Mouse (Mus musculus) midbrain, postnatal 0 days (tissue): Measurements from ENCODE around the gene Tbc1d2b. TPM values are rescaled to one million over a fixed set of nuclear protein-coding genes. Genes with fewer than 3 reads are reported as not detected.

Source experiments
- ATAC-seq: fragments of 200-750 bp; cut with Nextera tagmentation; 2 replicates; pipeline ENCODE4 v1.8.0; 2017; ENCODE audit warnings: moderate number of reproducible peaks, mild to moderate bottlenecking, moderate TSS enrichment, moderate library complexity; ENCODE audit not compliant: low FRiP score
- DNase-seq: peaks from one replicate; pipeline ENCODE4 v3.0.0-alpha.2; 2015; ENCODE audit warnings: low spot score
- H3K27ac ChIP-seq: fragments of 300-500 bp; sonication (generic); 2 replicates; pipeline ENCODE4 v1.5.1; 2014; ENCODE audit warnings: low read depth, mild to moderate bottlenecking, low read length, mixed read lengths
- H3K27me3 ChIP-seq: fragments of 300-500 bp; sonication (generic); 2 replicates; pipeline ENCODE4 v1.6.1; 2014; ENCODE audit warnings: low read length, control low read depth, mixed read lengths; ENCODE audit not compliant: insufficient read depth
- H3K36me3 ChIP-seq: fragments of 300-500 bp; sonication (generic); 2 replicates; pipeline ENCODE4 v1.6.1; 2014; ENCODE audit warnings: low read length, control low read depth, mixed read lengths; ENCODE audit not compliant: insufficient read depth
- H3K4me1 ChIP-seq: fragments of 300-500 bp; sonication (generic); 2 replicates; pipeline ENCODE4 v1.6.1; 2014; ENCODE audit warnings: mild to moderate bottlenecking, control low read depth, antibody characterized with exemption, low read length, mixed read lengths; ENCODE audit not compliant: insufficient read depth
- H3K4me2 ChIP-seq: fragments of 300-500 bp; sonication (generic); 2 replicates; pipeline ENCODE4 v1.6.1; 2014; ENCODE audit warnings: low read depth, mild to moderate bottlenecking, low read length, mixed read lengths; ENCODE audit not compliant: poor library complexity, severe bottlenecking
- H3K4me3 ChIP-seq: fragments of 300-500 bp; sonication (generic); 2 replicates; pipeline ENCODE4 v1.5.1; 2014; ENCODE audit warnings: low read depth, mild to moderate bottlenecking, low read length, moderate library complexity
- H3K9ac ChIP-seq: fragments of 300-500 bp; sonication (generic); replicated peaks from 2 replicates; pipeline ENCODE4 v1.6.1; 2014; ENCODE audit warnings: mild to moderate bottlenecking, low read length, moderate library complexity, mixed read lengths; ENCODE audit not compliant: poor library complexity, severe bottlenecking
- H3K9me3 ChIP-seq: fragments of 300-500 bp; sonication (generic); 2 replicates; pipeline ENCODE4 v1.6.1; 2016; ENCODE audit warnings: low read length, control low read depth
- CTCF ChIP-seq: IDR thresholded peaks from 2 replicates; pipeline ENCODE4 v1.5.1; 2016; ENCODE audit warnings: antibody characterized with exemption, mild to moderate bottlenecking
- WGBS: fragments of 180-500 bp; shearing (Covaris S2); extraction: QIAGEN DNeasy Blood & Tissue Kit; methylation state at CpG from one replicate; pipeline ENCODE4 v1.1.7; 2014; 5-methylcytosine and 5-hydroxymethylcytosine counted together
- polyA plus RNA-seq: library from polyadenylated mRNA; unstranded; fragments of >200 nt; fragmentation: Nextera tagmentation; extraction: Ambion mirVana; gene quantifications from 2 replicates; pipeline ENCODE4 v1.2.1, GENCODE M21; 2015
- total RNA-seq: library from RNA; depleted of rRNA; stranded (reverse); fragments of >200 nt; gene quantifications from 2 replicates; pipeline ENCODE4 v1.2.3, GENCODE M21; 2014

The Tbc1d2b gene
- total and polyA plus RNA-seq, 2 experiments from 2014 or later = 3.7 to 21.6 TPM

DNA sequence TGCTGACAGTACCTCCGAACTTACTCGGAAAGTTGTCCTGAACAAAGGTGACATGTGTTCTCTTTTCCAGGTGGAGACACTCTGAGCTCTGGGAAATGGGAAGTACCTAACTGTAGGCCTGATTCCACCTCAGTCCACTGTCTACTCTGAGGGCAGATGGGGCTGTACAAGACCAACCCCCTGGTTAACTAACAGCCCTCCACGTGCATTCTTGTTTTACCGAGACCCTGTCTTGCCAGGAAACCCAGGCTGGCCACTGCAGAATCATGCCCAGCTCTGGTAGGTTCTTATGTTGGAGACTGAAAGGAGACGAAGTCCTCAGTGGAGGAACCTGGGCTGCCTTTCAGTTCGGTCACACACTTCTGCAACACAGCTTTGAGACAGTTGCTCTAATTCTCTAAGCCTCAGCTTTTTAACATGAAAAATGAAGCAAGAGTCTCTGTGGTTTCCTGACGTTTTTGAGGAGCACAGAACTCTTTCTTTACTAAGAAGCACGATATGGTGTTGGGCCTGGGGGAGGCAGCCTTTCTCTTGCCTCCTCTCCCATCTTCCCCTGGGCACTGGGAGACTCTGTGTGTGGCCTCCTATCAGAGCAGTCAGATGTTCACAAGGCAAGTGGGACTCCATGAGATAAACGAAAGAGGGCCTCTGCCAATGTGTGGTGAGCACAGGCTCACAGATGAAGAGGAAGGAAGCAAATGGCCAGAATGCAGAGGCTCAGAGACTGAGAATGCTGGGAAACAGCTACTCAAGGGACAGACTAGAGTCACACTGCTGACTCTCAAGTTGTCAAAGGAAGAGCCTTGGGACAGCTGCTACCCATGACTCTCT lies 33.2 kb downstream of the Tbc1d2b start:
- WGBS = 85% methylated on average over 9 of the region's 9 CpGs

DNA sequence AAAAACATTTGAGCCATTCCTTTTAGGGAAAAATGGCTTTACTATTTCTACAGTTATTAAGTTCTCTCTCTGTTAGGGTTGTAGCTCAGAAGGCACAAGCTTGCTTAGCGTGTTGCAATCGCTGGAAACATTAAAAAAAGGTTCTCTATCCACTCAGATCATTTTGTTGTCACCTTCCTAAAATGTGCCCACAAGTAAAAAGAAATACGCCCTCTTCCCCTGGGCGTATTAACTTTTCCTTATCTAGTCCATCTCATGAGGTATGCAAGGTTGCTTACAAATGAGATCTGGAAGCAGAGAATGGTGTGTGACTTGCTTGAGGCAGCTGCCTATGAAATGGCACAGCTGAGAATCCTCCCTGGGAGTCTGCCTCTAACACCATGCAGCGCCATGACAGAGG lies 33.8 kb downstream of the Tbc1d2b start:
- H3K4me2 ChIP-seq = no peak overlapping the region
- no peaks in the 10 kb centered on the region for H3K4me1 ChIP-seq
- ATAC-seq = no peak
- H3K27me3 ChIP-seq = no peaks in the 10 kb centered on the region
- DNase-seq = no peak
- 96% methylated on average over 5 of the region's 5 CpGs for WGBS
- no peak overlapping the region for H3K9ac ChIP-seq
- no peaks in the 10 kb centered on the region for H3K9me3 ChIP-seq
- no peak overlapping the region for H3K27ac ChIP-seq
- no peak for TF ChIP-seq CTCF
- H3K4me3 ChIP-seq = no peak overlapping the region
- H3K36me3 ChIP-seq = peaks cover 4% of the 10 kb centered on the region; the same call in 1 of the 2 replicates

More for the DNA sequence above, 33.2 kb downstream of the Tbc1d2b start:
- no peaks in the 10 kb centered on the region for H3K27me3 ChIP-seq
- no peak overlapping the region for H3K27ac ChIP-seq
- H3K4me3 ChIP-seq = no peak overlapping the region
- no peak for TF ChIP-seq CTCF
- no peak overlapping the region for H3K9ac ChIP-seq
- ATAC-seq (no peak), DNase-seq (no peak)
- H3K9me3 ChIP-seq = no peaks in the 10 kb centered on the region
- no peaks in the 10 kb centered on the region for H3K4me1 ChIP-seq
- H3K4me2 ChIP-seq = no peak overlapping the region
- H3K36me3 ChIP-seq = peaks cover 4% of the 10 kb centered on the region; the same call in 1 of the 2 replicates

DNA sequence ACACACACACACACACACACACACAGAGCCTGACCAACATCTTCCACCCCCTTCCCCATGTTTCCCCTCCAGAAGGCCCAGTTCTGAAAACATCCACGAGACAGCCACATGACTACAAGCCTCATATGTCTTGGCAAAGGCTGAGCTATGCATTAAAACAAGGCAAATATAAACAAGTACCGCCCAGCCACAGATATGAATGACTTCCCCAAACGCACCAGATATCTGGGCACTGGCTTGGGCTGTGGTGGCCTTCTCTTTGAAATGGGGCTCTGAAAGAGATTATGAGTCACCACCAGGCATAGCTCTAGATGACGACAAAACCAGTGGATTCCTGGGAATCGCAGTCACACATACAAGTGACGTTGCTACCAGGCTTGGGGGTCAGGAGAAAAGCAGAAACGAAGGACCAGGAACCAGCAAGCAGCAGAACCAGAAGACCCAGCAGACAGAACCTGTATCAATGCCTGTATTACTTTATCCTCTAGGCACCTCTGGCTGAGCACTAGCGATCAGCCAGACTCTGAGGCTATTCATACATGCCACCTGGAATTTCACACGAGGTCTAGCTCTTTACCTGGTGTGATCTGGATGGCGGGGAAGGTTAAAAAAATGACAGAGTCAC lies 35.2 kb downstream of the Tbc1d2b start:
- Histone ChIP-seq H3K36me3 (peaks cover 4% of the 10 kb centered on the region; the same call in 1 of the 2 replicates), H3K4me1 (no peaks in the 10 kb centered on the region), H3K4me3 (no peak overlapping the region), H3K27ac (no peak overlapping the region), H3K27me3 (no peaks in the 10 kb centered on the region), H3K9me3 (no peaks in the 10 kb centered on the region), H3K4me2 (no peak overlapping the region), H3K9ac (no peak overlapping the region)
- DNase-seq = no peak
- TF ChIP-seq CTCF = no peak
- WGBS = 93% methylated on average over 10 of the region's 10 CpGs
- no peak for ATAC-seq

DNA sequence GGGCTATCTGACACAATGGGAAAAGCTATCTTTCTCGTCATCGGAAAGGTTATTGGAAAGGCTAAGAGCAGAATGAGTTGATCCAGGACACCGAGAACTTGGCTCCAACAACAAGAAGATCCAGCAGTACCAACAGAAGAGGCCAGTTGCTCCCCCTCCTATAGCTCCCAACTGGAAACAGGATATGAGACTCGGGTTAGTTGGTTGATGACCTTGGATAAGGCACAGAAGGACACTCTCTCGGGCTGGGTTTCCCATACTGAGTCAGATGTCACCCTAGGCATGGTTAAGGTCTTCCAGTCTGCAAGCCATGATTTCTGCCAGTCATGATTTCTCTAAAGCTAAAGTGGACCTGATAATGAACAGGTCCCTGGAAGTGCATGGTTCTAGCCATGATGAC lies 35.8 kb downstream of the Tbc1d2b start:
- no peak overlapping the region for H3K27ac ChIP-seq
- DNase-seq (no peak), ATAC-seq (no peak)
- 95% methylated on average over 5 of the region's 5 CpGs for WGBS
- H3K9ac ChIP-seq = no peak overlapping the region
- no peaks in the 10 kb centered on the region for H3K4me1 ChIP-seq
- no peaks in the 10 kb centered on the region for H3K9me3 ChIP-seq
- TF ChIP-seq CTCF = no peak
- peaks cover 4% of the 10 kb centered on the region; the same call in 1 of the 2 replicates for H3K36me3 ChIP-seq
- H3K27me3 ChIP-seq = no peaks in the 10 kb centered on the region
- no peak overlapping the region for H3K4me3 ChIP-seq
- no peak overlapping the region for H3K4me2 ChIP-seq

DNA sequence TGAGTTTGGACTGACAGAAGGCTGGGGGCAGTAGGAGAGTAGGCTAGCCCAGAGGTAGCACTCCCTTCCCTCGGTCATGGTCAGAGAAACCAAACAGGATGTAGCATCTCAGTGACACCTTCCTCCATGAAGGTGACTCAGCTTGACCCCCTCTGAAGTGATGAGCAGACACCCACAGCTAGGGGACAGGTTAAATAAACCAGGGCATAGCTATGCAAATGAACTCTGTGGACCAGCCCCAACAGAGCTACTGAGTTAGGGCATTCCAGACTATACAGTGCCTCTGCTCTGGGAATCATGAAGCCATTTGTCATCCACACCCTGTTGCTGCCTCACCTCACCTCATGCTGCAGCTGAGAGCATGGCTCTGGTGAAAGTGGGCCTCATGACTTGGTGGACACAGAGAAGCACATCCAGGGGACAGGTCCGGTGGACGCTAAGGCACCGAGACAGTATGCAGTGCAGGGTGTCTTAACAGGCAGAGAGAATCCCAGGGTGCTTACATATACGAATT lies 36.6 kb downstream of the Tbc1d2b start:
- no peaks in the 10 kb centered on the region for H3K9me3 ChIP-seq
- no peak for DNase-seq
- no peak for ATAC-seq
- 96% methylated on average over 5 of the region's 5 CpGs for WGBS
- peaks cover 4% of the 10 kb centered on the region; the same call in 1 of the 2 replicates for H3K36me3 ChIP-seq
- H3K4me2 ChIP-seq = no peak overlapping the region
- no peaks in the 10 kb centered on the region for H3K27me3 ChIP-seq
- TF ChIP-seq CTCF = no peak
- no peak overlapping the region for H3K4me3 ChIP-seq
- no peaks in the 10 kb centered on the region for H3K4me1 ChIP-seq
- H3K27ac ChIP-seq = no peak overlapping the region
- H3K9ac ChIP-seq = no peak overlapping the region
